Mouse (Mus musculus): ENCODE data around the gene Nol12. TPM values are rescaled to one million over a fixed set of nuclear protein-coding genes. Genes with fewer than 3 reads are reported as not detected.

The Nol12 gene
- polyA plus RNA-seq, 1 experiment, result 24.3 TPM

DNA sequence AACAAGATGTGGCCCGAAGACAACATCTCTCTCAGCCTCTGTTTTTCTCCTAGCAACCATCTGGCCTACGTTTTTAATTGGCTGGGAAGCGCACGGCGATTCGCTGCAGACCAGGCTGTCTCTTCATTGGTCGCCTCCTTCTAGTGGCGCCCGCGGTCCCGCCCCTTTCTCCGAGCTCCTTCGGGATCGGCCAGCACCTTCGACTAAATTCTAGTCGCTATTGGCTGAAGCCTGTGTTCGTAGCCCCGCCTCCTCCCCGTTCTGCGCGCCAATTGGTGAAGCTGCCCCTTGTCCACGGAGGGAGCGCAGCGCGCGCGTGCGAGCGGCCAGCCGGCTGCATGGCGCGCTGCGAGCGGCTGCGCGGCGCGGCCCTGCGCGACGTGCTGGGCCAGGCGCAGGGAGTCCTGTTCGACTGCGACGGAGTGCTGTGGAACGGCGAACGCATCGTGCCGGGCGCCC, 21.1 kb upstream of the Nol12 start, which contains the start of gene Pdxp:
Pdxp (plus strand) TSS at position 288 of the 459 bp plus-strand sequence.
- TF ChIP-seq GATA1 (IDR thresholded peaks at IDR 0.05; ENCODE audit: low read length), result no peak

DNA sequence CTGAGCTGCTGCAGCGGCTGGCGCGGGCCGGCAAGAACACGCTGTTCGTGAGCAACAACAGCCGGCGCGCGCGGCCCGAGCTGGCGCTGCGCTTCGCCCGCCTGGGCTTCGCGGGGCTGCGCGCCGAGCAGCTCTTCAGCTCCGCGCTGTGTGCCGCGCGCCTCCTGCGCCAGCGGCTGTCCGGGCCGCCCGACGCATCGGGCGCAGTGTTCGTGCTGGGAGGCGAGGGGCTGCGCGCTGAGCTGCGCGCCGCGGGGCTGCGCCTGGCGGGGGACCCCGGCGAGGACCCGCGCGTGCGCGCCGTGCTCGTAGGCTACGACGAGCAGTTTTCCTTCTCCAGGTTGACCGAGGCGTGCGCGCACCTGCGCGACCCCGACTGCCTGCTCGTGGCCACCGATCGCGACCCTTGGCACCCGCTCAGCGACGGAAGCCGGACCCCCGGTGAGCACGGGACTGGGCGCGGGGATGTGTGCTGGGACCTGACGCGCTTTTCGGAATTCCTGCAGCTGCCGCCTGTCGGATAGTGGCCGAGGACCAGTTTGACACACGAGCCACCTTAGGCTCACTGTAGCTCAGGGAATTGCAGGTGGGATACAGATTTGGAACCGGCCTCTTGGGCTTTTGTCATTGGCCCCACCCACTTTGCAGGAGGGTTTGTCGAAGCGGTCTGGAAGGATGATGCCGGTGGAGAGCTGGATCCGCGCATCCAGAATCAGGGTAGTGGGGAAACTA, 20.5 kb upstream of the Nol12 start:
- TF ChIP-seq GATA1 (IDR thresholded peaks at IDR 0.05; ENCODE audit: low read length), result no peak

DNA sequence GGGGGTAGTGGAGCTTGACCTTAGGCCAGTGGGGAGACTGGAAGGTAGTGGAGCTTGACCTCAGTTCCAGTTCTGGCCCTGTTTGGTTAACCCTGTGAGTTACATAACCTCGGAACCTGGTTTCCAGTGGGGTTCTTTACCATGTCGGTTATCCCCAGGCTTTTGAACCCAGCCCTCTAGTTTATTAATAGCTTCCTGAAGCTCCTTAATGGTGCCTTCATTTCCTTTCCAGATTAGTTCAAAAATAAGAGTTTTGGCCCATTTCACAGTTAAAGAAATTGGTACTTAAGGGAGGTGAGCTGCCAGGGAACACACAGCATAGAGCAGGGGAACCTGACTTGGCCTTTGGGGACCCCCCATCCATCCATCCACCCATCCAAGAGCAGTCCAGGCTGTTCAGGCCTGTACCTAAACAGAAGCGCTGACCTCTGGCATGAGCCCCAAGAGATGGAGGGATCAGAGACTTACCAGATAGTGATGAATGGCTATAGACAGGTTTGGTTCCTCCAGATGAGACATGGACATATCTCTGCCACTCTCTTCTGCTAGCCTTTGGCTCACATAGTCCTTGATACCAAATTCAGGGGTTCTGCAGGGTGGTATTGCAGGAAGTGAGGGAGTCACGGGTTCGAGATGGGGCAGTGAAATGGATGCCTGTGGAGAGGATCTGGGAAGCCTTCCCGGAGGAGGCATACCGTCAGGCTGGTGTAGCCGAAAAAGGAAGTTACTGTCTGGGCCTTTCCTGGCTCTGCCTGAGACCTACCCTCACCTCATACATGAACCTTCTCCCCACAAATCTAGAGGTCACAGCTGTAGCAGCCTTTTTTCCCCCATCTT, 19.7 kb upstream of the Nol12 start:
- no peak for TF ChIP-seq GATA1 (IDR thresholded peaks at IDR 0.05; ENCODE audit: low read length)

DNA sequence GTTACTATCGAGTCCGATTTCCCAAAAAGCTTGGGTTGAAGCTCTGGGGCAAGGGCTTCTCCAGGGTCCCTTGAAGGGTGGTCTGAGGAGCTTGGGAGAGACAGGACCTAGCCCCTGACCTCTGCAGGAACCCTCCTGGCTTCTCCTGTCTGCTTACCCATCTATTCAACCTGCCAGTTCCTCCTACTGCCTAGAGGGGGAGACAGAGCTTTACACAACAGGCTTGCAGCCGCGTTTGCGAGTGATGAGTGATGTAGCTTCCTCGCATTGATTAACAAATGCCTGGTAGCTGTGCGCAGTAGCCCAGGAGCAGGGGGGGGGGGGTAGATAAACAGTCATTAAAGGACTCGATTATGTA, 19.1 kb upstream of the Nol12 start:
- TF ChIP-seq GATA1 (IDR thresholded peaks at IDR 0.05; ENCODE audit: low read length), result no peak

DNA sequence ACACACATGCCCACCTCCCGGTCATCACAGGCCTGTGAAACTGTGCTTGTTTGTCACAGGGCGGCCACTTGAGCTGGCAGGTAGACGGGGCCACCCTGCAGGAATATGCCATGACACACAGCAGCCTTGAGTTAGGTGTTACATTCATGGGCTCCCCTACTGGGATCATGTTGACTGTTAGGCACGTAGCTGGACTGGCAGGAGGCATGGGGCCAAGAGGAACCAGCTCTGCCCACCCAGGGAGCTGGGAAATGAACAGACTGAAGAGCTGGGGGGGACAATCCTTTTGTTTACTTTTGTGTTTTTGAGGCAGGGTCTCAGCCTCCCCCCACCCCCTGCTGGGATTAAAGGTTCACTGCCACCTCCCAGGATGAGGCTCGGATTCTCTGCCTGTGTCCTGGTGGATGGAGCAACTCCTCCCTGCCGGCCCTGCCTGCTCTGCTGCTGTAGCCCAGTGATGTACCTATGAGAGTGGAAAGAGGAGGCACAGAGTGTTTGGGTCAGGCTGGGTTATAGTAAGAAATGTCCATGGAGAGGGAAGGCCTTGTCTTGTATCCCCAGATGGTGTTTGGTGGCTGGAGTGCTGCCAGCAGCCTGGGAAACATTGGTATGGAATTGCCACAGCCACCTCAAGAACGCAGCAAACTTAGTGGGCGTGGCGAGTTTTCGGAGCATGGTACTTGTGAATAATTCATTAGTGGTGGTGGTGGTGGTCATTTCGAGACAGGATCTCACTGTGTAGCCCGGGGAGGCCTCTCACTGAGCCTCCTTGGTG, 18.5 kb upstream of the Nol12 start:
- no peak for TF ChIP-seq GATA1 (IDR thresholded peaks at IDR 0.05; ENCODE audit: low read length)

DNA sequence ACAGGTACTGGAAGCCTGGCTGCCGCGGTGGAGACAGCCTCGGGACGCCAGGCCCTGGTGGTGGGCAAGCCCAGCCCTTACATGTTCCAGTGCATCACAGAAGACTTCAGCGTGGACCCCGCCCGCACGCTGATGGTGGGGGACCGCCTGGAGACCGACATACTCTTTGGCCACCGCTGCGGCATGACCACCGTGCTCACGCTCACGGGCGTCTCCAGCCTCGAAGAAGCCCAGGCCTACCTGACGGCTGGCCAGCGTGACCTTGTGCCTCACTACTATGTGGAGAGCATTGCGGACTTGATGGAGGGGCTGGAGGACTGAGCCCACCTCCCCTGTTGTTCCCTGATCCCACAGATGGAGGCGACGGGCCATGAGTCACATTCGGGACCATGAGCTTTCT, 16.6 kb upstream of the Nol12 start:
- no peak for TF ChIP-seq GATA1 (IDR thresholded peaks at IDR 0.05; ENCODE audit: low read length)

DNA sequence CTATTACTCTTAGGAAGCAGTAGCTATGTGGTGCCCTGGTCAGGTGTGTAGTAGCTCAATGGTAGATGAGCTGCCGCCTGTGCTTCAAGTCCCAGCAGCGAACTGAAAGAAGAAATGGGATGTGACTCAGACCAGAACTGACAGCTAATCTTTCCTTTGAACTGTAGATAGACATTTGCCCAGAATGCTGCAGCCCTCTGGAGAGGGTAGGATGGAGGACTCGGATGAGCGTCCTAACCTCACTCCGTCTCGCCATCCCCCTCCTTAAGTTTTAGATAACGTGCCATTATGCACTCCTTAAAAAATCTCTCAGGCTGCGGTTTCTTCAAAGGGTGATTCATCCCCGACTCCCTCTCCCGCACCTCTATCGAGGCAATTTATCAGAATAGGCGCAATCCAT, 14.8 kb upstream of the Nol12 start:
- TF ChIP-seq GATA1 (IDR thresholded peaks at IDR 0.05; ENCODE audit: low read length), result no peak

DNA sequence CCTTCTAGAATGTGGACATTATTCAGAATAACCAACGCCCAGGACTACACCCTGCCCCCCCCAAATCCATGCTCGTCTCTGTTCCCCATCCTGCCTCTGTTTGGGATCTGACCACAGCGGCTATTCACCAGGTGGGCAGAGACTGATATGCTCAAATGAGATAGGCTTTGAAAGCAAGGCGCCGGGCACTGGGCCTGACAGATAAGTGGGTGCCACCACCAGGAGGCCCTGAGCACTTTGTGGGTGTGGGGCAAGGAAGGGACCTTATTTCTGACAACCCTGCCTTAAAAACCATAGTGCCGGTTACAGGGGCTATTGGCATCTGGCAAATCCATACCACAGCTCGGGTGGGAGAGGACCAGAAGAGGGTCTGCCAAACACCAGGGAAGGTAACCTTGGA, 12.0 kb upstream of the Nol12 start:
- TF ChIP-seq GATA1 (IDR thresholded peaks at IDR 0.05; ENCODE audit: low read length), result peak; percentile 82

DNA sequence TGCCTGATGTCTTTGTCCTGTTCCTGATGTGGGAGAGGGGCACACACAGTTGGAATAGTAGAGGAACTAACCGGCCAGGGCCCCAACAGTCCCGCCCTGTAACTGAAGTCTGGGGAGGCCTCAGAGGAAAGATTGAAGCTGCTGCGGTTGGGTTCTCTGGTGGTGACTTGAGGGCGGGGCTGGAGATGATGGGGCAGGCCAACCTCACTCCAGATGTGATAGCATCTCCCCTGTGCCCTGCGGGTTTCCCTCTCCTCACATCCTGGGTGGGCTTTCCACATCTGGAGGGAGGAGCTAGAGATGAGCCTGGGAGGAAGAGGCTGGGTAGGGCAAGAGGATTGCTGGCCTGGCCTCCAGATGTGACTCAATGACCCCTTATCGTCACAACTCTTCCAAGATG, 11.1 kb upstream of the Nol12 start:
- TF ChIP-seq GATA1 (IDR thresholded peaks at IDR 0.05; ENCODE audit: low read length), result peak; percentile 74

DNA sequence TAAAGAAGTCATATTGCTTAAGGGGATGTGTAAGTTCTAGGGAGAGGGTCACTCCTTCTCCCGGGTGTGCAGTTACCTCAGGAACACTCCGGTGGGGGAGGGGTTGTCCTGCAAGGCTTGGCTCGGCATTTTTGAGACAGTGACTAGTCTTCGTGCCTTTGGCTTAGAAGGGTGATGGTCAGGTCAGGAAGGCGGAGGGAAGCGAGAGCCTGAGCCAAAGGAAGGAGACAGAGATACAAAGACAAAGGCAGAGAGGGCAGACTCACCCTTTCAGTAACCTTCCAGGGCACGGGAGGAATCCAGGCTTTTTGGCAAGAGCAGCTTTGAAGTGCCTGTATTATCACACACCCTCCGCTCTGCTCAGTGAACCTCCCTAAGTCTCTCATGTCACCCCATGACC, 9.6 kb upstream of the Nol12 start:
- TF ChIP-seq GATA1 (IDR thresholded peaks at IDR 0.05; ENCODE audit: low read length), result no peak

DNA sequence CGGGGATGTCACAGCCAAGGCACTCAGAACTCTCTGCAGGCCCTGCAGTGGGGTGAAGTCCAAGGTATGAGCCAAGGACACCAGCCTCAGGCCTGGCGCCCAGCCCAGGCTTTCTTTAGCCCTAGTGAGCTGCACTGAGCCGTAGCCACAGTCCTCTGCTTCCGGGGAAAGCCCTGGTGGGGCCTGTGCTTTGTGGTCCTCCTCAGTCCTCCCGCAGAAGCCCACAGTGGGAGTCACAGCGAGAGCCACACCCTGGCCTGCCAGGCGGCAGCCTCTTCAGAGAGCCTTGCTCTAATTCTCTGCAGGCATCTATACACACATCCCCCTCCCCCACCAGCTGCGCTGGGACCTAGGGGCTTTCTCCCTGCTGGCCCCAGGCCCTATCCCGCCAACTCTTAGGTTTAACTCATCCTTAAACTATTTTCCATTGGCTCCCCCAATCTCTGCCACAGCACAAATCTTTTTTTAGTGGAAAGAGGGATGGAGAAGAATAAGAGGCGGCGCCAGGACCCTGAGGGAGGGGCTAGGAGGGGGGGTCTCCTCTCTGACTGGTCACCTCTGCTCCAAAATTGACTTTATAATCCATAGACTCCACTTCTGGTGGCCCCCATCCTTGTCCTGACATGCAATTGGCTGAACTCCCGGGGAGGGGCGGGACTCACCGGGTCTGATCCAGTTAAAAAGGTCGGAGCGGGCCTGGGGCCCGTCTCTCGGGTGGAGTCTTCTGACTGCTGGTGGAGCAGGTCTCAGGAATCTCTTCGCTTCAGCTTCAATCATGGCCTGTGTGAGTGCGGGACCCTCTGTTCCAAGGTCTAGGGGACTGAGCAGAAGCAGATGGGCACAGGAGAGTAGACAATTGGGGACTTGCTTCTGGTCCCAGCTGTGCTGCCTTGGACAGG, 8.5 kb upstream of the Nol12 start, which contains the start of gene Lgals1:
Lgals1 (plus strand) TSS at position 705 of the 899 bp plus-strand sequence.
- TF ChIP-seq GATA1 (IDR thresholded peaks at IDR 0.05; ENCODE audit: low read length), result no peak

DNA sequence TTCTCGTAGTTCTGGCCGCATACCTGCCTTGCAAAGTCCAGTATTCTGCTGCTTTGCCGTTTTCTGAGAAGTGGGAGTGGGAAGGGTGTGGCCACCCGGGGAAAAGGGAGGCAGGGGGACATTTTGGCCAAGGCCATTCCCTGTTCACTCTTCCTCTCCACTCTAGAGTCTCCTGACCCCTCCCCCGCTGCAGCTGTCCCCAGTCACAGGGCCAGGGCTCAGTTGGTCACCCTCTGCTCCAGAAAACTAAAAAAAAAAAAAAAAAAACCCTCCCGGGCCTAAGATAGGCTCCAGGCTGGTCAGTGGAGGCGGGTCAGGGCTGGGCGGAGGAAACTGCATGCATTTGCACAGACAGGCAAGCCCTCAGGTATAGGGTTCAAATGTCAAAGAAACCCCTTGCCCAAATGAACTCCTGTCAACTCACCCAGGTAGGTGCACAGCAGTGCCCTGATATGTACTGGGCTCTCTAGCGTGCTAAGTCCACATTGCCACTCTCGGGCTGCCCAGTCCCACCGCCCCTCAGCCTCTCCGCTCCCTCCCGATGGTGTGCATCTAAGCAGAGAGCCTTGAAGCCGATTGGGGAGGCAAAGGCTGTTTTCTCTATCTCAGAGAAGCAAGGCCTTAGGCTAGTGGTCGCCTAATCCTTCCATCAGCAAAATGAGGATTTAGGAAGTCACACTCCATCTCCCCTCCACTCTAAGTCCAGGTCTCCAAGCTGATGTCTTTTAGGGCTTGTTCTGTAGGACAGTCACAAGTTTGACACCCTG, 7.5 kb upstream of the Nol12 start:
- no peak for TF ChIP-seq GATA1 (IDR thresholded peaks at IDR 0.05; ENCODE audit: low read length)

DNA sequence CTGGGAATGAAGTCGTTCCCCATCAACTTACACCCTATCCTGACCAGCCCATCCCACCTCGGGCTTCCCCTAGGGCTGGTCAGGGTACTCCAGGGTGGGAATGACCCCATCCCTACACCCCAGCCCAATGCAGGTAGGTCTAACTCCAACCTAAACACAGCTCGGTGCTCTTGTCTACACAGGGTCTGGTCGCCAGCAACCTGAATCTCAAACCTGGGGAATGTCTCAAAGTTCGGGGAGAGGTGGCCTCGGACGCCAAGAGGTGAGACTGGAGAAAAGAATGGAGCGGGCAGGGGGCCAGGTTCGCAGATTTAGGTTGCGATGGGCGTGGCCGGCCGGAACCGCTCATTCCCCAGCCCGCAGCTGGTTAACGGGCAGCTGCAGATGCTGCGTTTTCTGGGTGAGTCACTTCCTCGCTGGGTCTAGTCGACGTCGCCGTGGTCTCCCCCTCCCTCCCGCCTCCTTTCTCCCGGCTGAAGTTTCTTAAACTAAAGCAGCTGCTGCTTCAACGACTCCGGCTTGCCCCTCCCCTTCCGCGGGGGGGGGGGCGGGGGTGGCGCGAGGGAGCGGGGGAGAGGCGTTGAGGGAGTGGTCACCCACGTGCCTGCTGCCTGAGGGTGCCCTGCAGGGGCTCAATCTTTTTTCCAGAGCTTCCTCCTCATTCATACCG, 6.8 kb upstream of the Nol12 start:
- no peak for TF ChIP-seq GATA1 (IDR thresholded peaks at IDR 0.05; ENCODE audit: low read length)

DNA sequence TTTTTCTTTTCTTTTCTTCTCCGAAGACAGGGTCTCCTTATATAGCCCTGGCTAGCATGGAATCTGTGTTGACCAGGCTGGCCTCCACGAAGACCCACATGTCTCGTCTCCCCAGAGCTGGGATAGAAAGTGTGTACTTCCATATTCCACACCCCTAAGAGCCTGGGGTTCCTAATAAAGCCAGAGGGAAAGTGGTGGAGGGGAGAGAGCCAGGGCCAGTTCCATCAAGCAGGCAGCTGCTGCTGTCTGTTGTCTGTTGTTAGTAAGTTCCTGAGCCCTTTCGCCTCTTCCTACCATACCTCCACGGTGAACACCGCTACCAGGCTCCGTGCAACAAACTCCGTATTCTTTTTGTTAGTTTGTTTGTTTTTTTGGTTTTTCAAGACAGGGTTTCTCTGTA, 6.2 kb upstream of the Nol12 start:
- TF ChIP-seq GATA1 (IDR thresholded peaks at IDR 0.05; ENCODE audit: low read length), result no peak
